Comparison of ENCODE assay signal across 8 mouse cellular contexts in the genomic region with DNA sequence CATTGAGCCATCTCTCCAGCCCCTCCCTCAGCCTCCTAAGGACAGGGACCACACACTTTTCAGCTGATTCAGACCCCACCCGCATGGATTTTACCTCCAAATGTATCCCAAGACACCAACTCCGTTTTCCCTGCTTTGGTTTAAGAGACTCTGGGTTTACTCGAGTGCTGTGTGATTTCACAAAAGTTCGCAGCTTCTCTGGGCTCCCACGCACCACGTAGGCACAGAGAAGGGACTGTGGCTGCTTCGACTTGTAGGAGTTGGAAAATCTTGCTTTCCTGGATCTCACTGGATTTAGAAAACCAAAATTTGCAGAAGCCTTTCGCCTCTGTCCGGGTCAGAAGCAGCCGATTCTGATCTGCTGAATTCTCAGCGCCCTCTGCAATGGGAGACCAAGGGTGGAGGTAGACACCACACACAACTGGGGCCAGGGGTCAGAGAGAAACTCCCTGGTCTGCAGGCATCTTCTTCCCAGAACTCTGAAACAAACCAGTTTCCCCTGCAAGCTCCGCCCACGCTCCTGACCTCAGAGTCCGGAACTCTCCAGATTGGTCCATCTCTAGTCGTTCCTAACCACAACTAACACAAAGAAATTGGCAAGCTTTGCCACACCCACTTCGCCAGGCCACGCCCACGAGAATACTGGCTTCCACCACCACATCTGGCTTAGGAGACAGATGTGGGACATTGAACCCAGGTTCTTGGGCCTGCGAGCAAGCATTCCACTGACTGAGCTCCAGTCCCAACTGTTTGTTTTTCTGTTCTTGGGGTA. TPM values are rescaled to one million over a fixed set of nuclear protein-coding genes. Genes with fewer than 3 reads are reported as not detected.
DNase-seq lines count a peak whose midpoint lies in the region; ATAC-seq lines count a peak whose summit lies in the region.

No protein-coding gene starts in this region.

- peak overlapping the region; percentile 33; the same call in 1 of the 2 replicates for H3K27ac ChIP-seq in heart, embryonic 10.5 days
- H3K27ac ChIP-seq in embryonic facial prominence, embryonic 11.5 days (replicated peaks; ENCODE audit: low read depth, low read length) = no peak overlapping the region

- no peak for DNase-seq in heart, embryonic 10.5 days (ENCODE audit: low spot score)
- no peak for DNase-seq in heart, postnatal 25 days (ENCODE audit: low spot score)
- DNase-seq in embryonic facial prominence, embryonic 11.5 days (ENCODE audit: low spot score) = peak; percentile 78
- DNase-seq in kidney, postnatal 4 days = peak; percentile 72 to 80
- peak; percentile 31 for DNase-seq in splenic B cell, adult 2 months (ENCODE audit: low read depth, low spot score)
- no peak for DNase-seq in urinary bladder, postnatal 4 days (ENCODE audit: low spot score in 2 of 2)
- no peak for DNase-seq in adipocyte (ENCODE audit: low spot score)

- 30% methylated on average over 19 of the region's 19 CpGs for WGBS in heart, embryonic 10.5 days
- WGBS in embryonic facial prominence, embryonic 11.5 days = 38% methylated on average over 19 of the region's 19 CpGs

- peak; percentile 64 for ATAC-seq in CD4-positive, CD25-positive, alpha-beta regulatory T cell, adult 4 months
- ATAC-seq in embryonic facial prominence, embryonic 11.5 days (replicated peaks; ENCODE audit: insufficient number of reproducible peaks, low FRiP score, low TSS enrichment, low read depth) = no peak

- no peaks in the 10 kb centered on the region for H3K36me3 ChIP-seq in heart, embryonic 10.5 days
- no peaks in the 10 kb centered on the region for H3K36me3 ChIP-seq in embryonic facial prominence, embryonic 11.5 days (replicated peaks; ENCODE audit: control insufficient read depth, insufficient read depth, low read depth, low read length)
- no peaks in the 10 kb centered on the region for H3K36me3 ChIP-seq in splenic B cell, adult 2 months (ENCODE audit: control insufficient read depth, insufficient read depth, low read length, poor library complexity, severe bottlenecking)

- no peak overlapping the region; the same call in 1 of the 2 replicates for H3K9ac ChIP-seq in embryonic facial prominence, embryonic 11.5 days (replicated peaks; ENCODE audit: low read length)

- no peaks in the 10 kb centered on the region for H3K9me3 ChIP-seq in heart, embryonic 10.5 days
- H3K9me3 ChIP-seq in embryonic facial prominence, embryonic 11.5 days (replicated peaks; ENCODE audit: control insufficient read depth, low read length) = no peaks in the 10 kb centered on the region

- H3K4me2 ChIP-seq in embryonic facial prominence, embryonic 11.5 days (ENCODE audit: low read depth, low read length) = no peak overlapping the region

- no peaks in the 10 kb centered on the region for H3K27me3 ChIP-seq in heart, embryonic 10.5 days (ENCODE audit: insufficient read depth, poor library complexity, severe bottlenecking)
- no peaks in the 10 kb centered on the region for H3K27me3 ChIP-seq in embryonic facial prominence, embryonic 11.5 days (ENCODE audit: control insufficient read depth, insufficient read depth, low read length)
- no peaks in the 10 kb centered on the region for H3K27me3 ChIP-seq in splenic B cell, adult 2 months (ENCODE audit: control insufficient read depth, insufficient read depth, low read length, poor library complexity, severe bottlenecking)

- peaks cover 16% of the 10 kb centered on the region for H3K4me1 ChIP-seq in heart, embryonic 10.5 days
- H3K4me1 ChIP-seq in embryonic facial prominence, embryonic 11.5 days (ENCODE audit: control insufficient read depth, insufficient read depth, low read length) = no peaks in the 10 kb centered on the region

- no peak overlapping the region for H3K4me3 ChIP-seq in heart, embryonic 10.5 days
- no peak overlapping the region for H3K4me3 ChIP-seq in embryonic facial prominence, embryonic 11.5 days (ENCODE audit: low read depth, low read length)

- intact Hi-C loops in heart, postnatal 25 days (cut with DNase I) = loop anchor here (5.0 kb wide), 1 partner anchor 39 kb away; no protein-coding TSS in a partner anchor

RNA-seq across cellular contexts. Expression of gene Fscn1, which starts 22.0 kb away (rescaled TPM):
- 254 and 329 TPM in 2 replicates for polyA plus RNA-seq in heart, embryonic 10.5 days (2016; fragmentation: Nextera tagmentation; extraction: Ambion mirVana)
- 10 to 100 TPM; 36.6 to 42.8 TPM for total RNA-seq in heart, postnatal 25 days (2021)
- polyA plus RNA-seq in CD4-positive, CD25-positive, alpha-beta regulatory T cell, adult 4 months (2017; shearing (Covaris generic)) = under 1 TPM; 0.36 to 0.58 TPM
- 520 and 537 TPM in 2 replicates for polyA plus RNA-seq in embryonic facial prominence, embryonic 11.5 days (2014; fragmentation: Nextera tagmentation; extraction: Ambion mirVana)

RNA-seq across cellular contexts. Expression of gene Actb, which starts 31.6 kb away (rescaled TPM):
- 6,505 and 8,921 TPM in 2 replicates for polyA plus RNA-seq in heart, embryonic 10.5 days (2016; fragmentation: Nextera tagmentation; extraction: Ambion mirVana)
- 100 to 1,000 TPM; 898 to 947 TPM for total RNA-seq in heart, postnatal 25 days (2021)
- over 10,000 TPM; 21,144 to 46,167 TPM for polyA plus RNA-seq in CD4-positive, CD25-positive, alpha-beta regulatory T cell, adult 4 months (2017; shearing (Covaris generic))
- polyA plus RNA-seq in embryonic facial prominence, embryonic 11.5 days (2014; fragmentation: Nextera tagmentation; extraction: Ambion mirVana) = 16,388 and 16,949 TPM in 2 replicates

RNA-seq across cellular contexts. Expression of gene Fbxl18, which starts 42.9 kb away (rescaled TPM):
- 13.4 and 14.6 TPM in 2 replicates for polyA plus RNA-seq in heart, embryonic 10.5 days (2016; fragmentation: Nextera tagmentation; extraction: Ambion mirVana)
- total RNA-seq in heart, postnatal 25 days (2021) = 1 to 10 TPM; 5.4 to 6.0 TPM
- polyA plus RNA-seq in CD4-positive, CD25-positive, alpha-beta regulatory T cell, adult 4 months (2017; shearing (Covaris generic)) = 1 to 10 TPM; 3.9 to 8.6 TPM
- polyA plus RNA-seq in embryonic facial prominence, embryonic 11.5 days (2014; fragmentation: Nextera tagmentation; extraction: Ambion mirVana) = 7.6 and 8.4 TPM in 2 replicates

Comparison
In these comparisons a context has a peak if more than half of its experiments do, and no peak if none do; other contexts are left out.
1. DNase-seq: peak in embryonic facial prominence, embryonic 11.5 days (single experiment), kidney, postnatal 4 days (2 of 2) and splenic B cell, adult 2 months (single experiment); none in heart, embryonic 10.5 days (single experiment), heart, postnatal 25 days (single experiment), urinary bladder, postnatal 4 days (0 of 2) and adipocyte (single experiment).
2. RNA of gene Fscn1, which starts 22.0 kb away (polyA plus RNA-seq): 520 to 537 TPM in embryonic facial prominence, embryonic 11.5 days and 254 to 329 TPM in heart, embryonic 10.5 days; 0.36 to 0.58 TPM in CD4-positive, CD25-positive, alpha-beta regulatory T cell, adult 4 months; every median in the first group is over 100 times any median in the second.